Mouse (Mus musculus) cerebellum, adult (tissue): ENCODE measurements around the gene Kiss1.

ENCODE experiments used
- ATAC-seq: cut with Nextera tagmentation; 2 replicates; pipeline ENCODE4 v1.9.2; 2017; ENCODE audit warnings: mild to moderate bottlenecking, moderate library complexity, mixed read lengths; ENCODE audit not compliant: insufficient number of reproducible peaks, low FRiP score, low TSS enrichment

Gene Kiss1

GRCm38 (mm10) chr1:133321267-133321925 is at the start of gene Kiss1:
TSS of gene Kiss1 (plus strand) at chr1:133321875.
- no peak for ATAC-seq

GRCm38 (mm10) chr1:133274163-133274562 is 47.5 kb upstream of the Kiss1 start:
- no peak for ATAC-seq

GRCm38 (mm10) chr1:133276983-133277382 is 44.7 kb upstream of the Kiss1 start:
- no peak for ATAC-seq

- no peak for ATAC-seq
Measured at GRCm38 (mm10) chr1:133278539-133278938, 43.1 kb upstream of the Kiss1 start.

- ATAC-seq: no peak
Measured at GRCm38 (mm10) chr1:133278946-133279631, 42.6 kb upstream of the Kiss1 start.

GRCm38 (mm10) chr1:133279632-133280093 is 42.0 kb upstream of the Kiss1 start:
- no peak for ATAC-seq

GRCm38 (mm10) chr1:133280537-133280936 is 41.1 kb upstream of the Kiss1 start:
- no peak for ATAC-seq

GRCm38 (mm10) chr1:133285907-133286306 is 35.8 kb upstream of the Kiss1 start:
- ATAC-seq: no peak

GRCm38 (mm10) chr1:133287051-133287450 is 34.6 kb upstream of the Kiss1 start:
- no peak for ATAC-seq

- no peak for ATAC-seq
Measured at GRCm38 (mm10) chr1:133287880-133288279, 33.8 kb upstream of the Kiss1 start.

- no peak for ATAC-seq
Measured at GRCm38 (mm10) chr1:133291888-133292287, 29.8 kb upstream of the Kiss1 start.

- no peak for ATAC-seq
Measured at GRCm38 (mm10) chr1:133292608-133293007, 29.1 kb upstream of the Kiss1 start.

- ATAC-seq: peak; percentile 58; the same call in 1 of the 2 replicates
Measured at GRCm38 (mm10) chr1:133296376-133296775, 25.3 kb upstream of the Kiss1 start.

- ATAC-seq: no peak
Measured at GRCm38 (mm10) chr1:133298816-133299215, 22.9 kb upstream of the Kiss1 start.

GRCm38 (mm10) chr1:133302540-133302939 is 19.1 kb upstream of the Kiss1 start:
- ATAC-seq: no peak

- no peak for ATAC-seq
Measured at GRCm38 (mm10) chr1:133306842-133307241, 14.8 kb upstream of the Kiss1 start.

- ATAC-seq: no peak
Measured at GRCm38 (mm10) chr1:133307318-133307717, 14.4 kb upstream of the Kiss1 start.

- ATAC-seq: no peak
Measured at GRCm38 (mm10) chr1:133309652-133310267, 11.9 kb upstream of the Kiss1 start, which contains the start of gene Golt1a. TSS of gene Golt1a (plus strand) at chr1:133309800.

- no peak for ATAC-seq
Measured at GRCm38 (mm10) chr1:133311240-133311639, 10.4 kb upstream of the Kiss1 start.

- ATAC-seq: no peak
Measured at GRCm38 (mm10) chr1:133311946-133312345, 9.7 kb upstream of the Kiss1 start.

- no peak for ATAC-seq
Measured at GRCm38 (mm10) chr1:133314364-133314763, 7.3 kb upstream of the Kiss1 start.
